Mouse (Mus musculus): ENCODE results near the gene B130006D01Rik.
A peak's percentile ranks its signal among the peaks of the same experiment; 100 is the strongest.

Gene B130006D01Rik

GRCm38 (mm10) chr11:95723287-95723686, at the start of gene B130006D01Rik:
Gene B130006D01Rik (plus strand): TSS chr11:95723587.
- no peak for DNase-seq (ENCODE audit: low read depth, low spot score)

GRCm38 (mm10) chr11:95675498-95675897, 47.9 kb upstream of the B130006D01Rik start:
- DNase-seq (ENCODE audit: low read depth, low spot score), result no peak

- peak; percentile 57 for DNase-seq (ENCODE audit: low read depth, low spot score)
These were observed 47.1 kb upstream of the B130006D01Rik start for GRCm38 (mm10) chr11:95676307-95676706.

- no peak for DNase-seq (ENCODE audit: low read depth, low spot score)
These were observed 45.3 kb upstream of the B130006D01Rik start for GRCm38 (mm10) chr11:95677925-95678701.

- no peak for DNase-seq (ENCODE audit: low read depth, low spot score)
These were observed 41.3 kb upstream of the B130006D01Rik start for GRCm38 (mm10) chr11:95681995-95682601.

GRCm38 (mm10) chr11:95682946-95683345, 40.4 kb upstream of the B130006D01Rik start:
- DNase-seq (ENCODE audit: low read depth, low spot score), result no peak

- peak; percentile 90 for DNase-seq (ENCODE audit: low read depth, low spot score)
These were observed 37.4 kb upstream of the B130006D01Rik start for GRCm38 (mm10) chr11:95686031-95686430.

GRCm38 (mm10) chr11:95687084-95687656, 36.2 kb upstream of the B130006D01Rik start:
- DNase-seq (ENCODE audit: low read depth, low spot score), result peak; percentile 15

- DNase-seq (ENCODE audit: low read depth, low spot score), result no peak
These were observed 34.9 kb upstream of the B130006D01Rik start for GRCm38 (mm10) chr11:95688515-95688914.

GRCm38 (mm10) chr11:95688981-95689380, 34.4 kb upstream of the B130006D01Rik start:
- no peak for DNase-seq (ENCODE audit: low read depth, low spot score)

GRCm38 (mm10) chr11:95689544-95689943, 33.8 kb upstream of the B130006D01Rik start:
- DNase-seq (ENCODE audit: low read depth, low spot score), result peak; percentile 29

- DNase-seq (ENCODE audit: low read depth, low spot score), result no peak
These were observed 24.8 kb upstream of the B130006D01Rik start for GRCm38 (mm10) chr11:95698541-95698940.

GRCm38 (mm10) chr11:95700778-95701739, 22.3 kb upstream of the B130006D01Rik start:
- DNase-seq (ENCODE audit: low read depth, low spot score), result no peak

- DNase-seq (ENCODE audit: low read depth, low spot score), result no peak
These were observed 19.1 kb upstream of the B130006D01Rik start for GRCm38 (mm10) chr11:95704032-95704969.

GRCm38 (mm10) chr11:95704970-95705330, 18.4 kb upstream of the B130006D01Rik start:
- no peak for DNase-seq (ENCODE audit: low read depth, low spot score)

GRCm38 (mm10) chr11:95709534-95710040, 13.8 kb upstream of the B130006D01Rik start:
- DNase-seq (ENCODE audit: low read depth, low spot score), result no peak

GRCm38 (mm10) chr11:95710478-95710877, 12.9 kb upstream of the B130006D01Rik start:
- no peak for DNase-seq (ENCODE audit: low read depth, low spot score)

- DNase-seq (ENCODE audit: low read depth, low spot score), result no peak
These were observed 11.3 kb upstream of the B130006D01Rik start for GRCm38 (mm10) chr11:95712085-95712562.

- peak; percentile 72 for DNase-seq (ENCODE audit: low read depth, low spot score)
These were observed 10.7 kb upstream of the B130006D01Rik start, which contains the start of gene Zfp652 for GRCm38 (mm10) chr11:95712563-95713224. Gene Zfp652 (plus strand): TSS chr11:95712673.

Data from 3T3-L1 (cell line).